Mouse (Mus musculus): ENCODE results near the gene Htr1d. TPM values are rescaled to one million over a fixed set of nuclear protein-coding genes. Genes with fewer than 3 reads are reported as not detected.

Htr1d gene
- total RNA-seq, 1 experiment from 2014 or later = not detected

- no peak for ATAC-seq (ENCODE audit: extremely low read depth, insufficient number of reproducible peaks, low FRiP score, poor library complexity, severe bottlenecking)
These were observed 53.4 kb downstream of the Htr1d start for GRCm38 (mm10) chr4:136476692-136477091.

- ATAC-seq (ENCODE audit: extremely low read depth, insufficient number of reproducible peaks, low FRiP score, poor library complexity, severe bottlenecking) = no peak
These were observed 63.2 kb downstream of the Htr1d start for GRCm38 (mm10) chr4:136486549-136486948.

Other genes starting within 250 kb of the Htr1d start
- gene Asap3, start 217.2 kb upstream of the Htr1d start, total RNA-seq (2017) = 0.12 and 0.25 TPM in 2 replicates
- gene Tcea3, start 175.8 kb upstream of the Htr1d start, total RNA-seq (2017) = 1.2 and 1.6 TPM in 2 replicates
- 11.1 and 13.4 TPM in 2 replicates for gene Zfp46, start 138.8 kb upstream of the Htr1d start, total RNA-seq (2017)
- gene Hnrnpr, start 112.6 kb upstream of the Htr1d start, total RNA-seq (2017) = 158 and 175 TPM in 2 replicates
- not detected in 2 replicates for gene 6030445D17Rik, start 38.7 kb downstream of the Htr1d start, total RNA-seq (2017)
- 0.74 and 0.93 TPM in 2 replicates for gene Luzp1, start 46.2 kb downstream of the Htr1d start, total RNA-seq (2017)
- gene Kdm1a, start 179.2 kb downstream of the Htr1d start, total RNA-seq (2017) = 71.6 and 74.6 TPM in 2 replicates
- gene Tex46, start 186.9 kb downstream of the Htr1d start, total RNA-seq (2017) = not detected in 2 replicates
- not detected in 2 replicates for gene Lactbl1, start 199.1 kb downstream of the Htr1d start, total RNA-seq (2017)

Measured in neutrophil, adult 5-6 weeks (primary cell).